Mouse (Mus musculus) thymus, postnatal 36 days (tissue): ENCODE results near the gene Maco1.
A peak's percentile ranks its signal among the peaks of the same experiment; 100 is the strongest.

Experiments
- DNase-seq, 2 experiments: peaks; one replicate each; pipeline ENCODE4 v3.0.0; 2022; ENCODE audit warnings: mixed read lengths in 2 of 2

The Maco1 gene

GRCm38 (mm10) chr4:134769081-134769811, 83.9 kb downstream of the Maco1 start:
- DNase-seq: no peak

GRCm38 (mm10) chr4:134768226-134768888, 84.8 kb downstream of the Maco1 start:
- no peak for DNase-seq

GRCm38 (mm10) chr4:134767426-134768225, 85.5 kb downstream of the Maco1 start, which contains the start of gene Ldlrap1:
TSS of gene Ldlrap1 (minus strand) at chr4:134768024.
- peak; percentile 78 to 79 for DNase-seq

- DNase-seq: peak in 1 of 2 experiments; percentile 38
Observed at GRCm38 (mm10) chr4:134766904-134767425, 86.2 kb downstream of the Maco1 start.

GRCm38 (mm10) chr4:134766277-134766676, 86.9 kb downstream of the Maco1 start:
- DNase-seq: no peak

GRCm38 (mm10) chr4:134764333-134764732, 88.8 kb downstream of the Maco1 start:
- no peak for DNase-seq

- DNase-seq: no peak
Observed at GRCm38 (mm10) chr4:134762360-134762759, 90.8 kb downstream of the Maco1 start.

- DNase-seq: no peak
Observed at GRCm38 (mm10) chr4:134760793-134761201, 92.3 kb downstream of the Maco1 start.

GRCm38 (mm10) chr4:134760281-134760680, 92.9 kb downstream of the Maco1 start:
- no peak for DNase-seq

GRCm38 (mm10) chr4:134759564-134759963, 93.6 kb downstream of the Maco1 start:
- DNase-seq: no peak

GRCm38 (mm10) chr4:134758922-134759321, 94.2 kb downstream of the Maco1 start:
- DNase-seq: no peak

GRCm38 (mm10) chr4:134758367-134758766, 94.8 kb downstream of the Maco1 start:
- no peak for DNase-seq

- DNase-seq: no peak
Observed at GRCm38 (mm10) chr4:134756953-134757352, 96.2 kb downstream of the Maco1 start.

- no peak for DNase-seq
Observed at GRCm38 (mm10) chr4:134754941-134755340, 98.2 kb downstream of the Maco1 start.

- DNase-seq: peak; percentile 55 to 70
Observed at GRCm38 (mm10) chr4:134754371-134754770, 98.8 kb downstream of the Maco1 start.

- peak; percentile 48 to 66 for DNase-seq
Observed at GRCm38 (mm10) chr4:134753516-134754261, 99.5 kb downstream of the Maco1 start.

GRCm38 (mm10) chr4:134752911-134753426, 100.2 kb downstream of the Maco1 start:
- no peak for DNase-seq
